Mouse (Mus musculus) cerebellum, adult 8-10 months (tissue): ENCODE data around the gene Ism1.

Experiments
- DNase-seq: peaks from one replicate; pipeline ENCODE4 v3.0.0; 2022

Ism1 gene

DNA sequence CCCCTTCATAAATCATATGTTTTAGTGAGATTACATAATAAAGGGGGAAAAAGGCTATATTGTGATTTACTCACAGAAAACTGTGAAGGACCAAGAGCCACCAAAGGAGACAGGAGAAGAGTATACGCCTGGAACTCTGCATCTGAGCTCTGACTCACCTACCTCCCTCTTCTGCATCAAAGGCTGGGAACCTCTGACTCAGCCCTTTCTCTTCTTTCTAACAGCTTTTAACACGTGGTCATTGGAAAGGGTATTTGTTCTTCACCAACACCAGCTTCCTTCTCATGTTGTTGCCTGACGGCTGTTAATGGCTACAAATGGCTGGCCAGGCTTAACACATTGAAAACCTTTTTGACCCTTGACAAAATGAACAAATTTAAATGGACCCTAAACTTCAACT, 36.2 kb downstream of the Ism1 start:
- DNase-seq, result no peak

DNA sequence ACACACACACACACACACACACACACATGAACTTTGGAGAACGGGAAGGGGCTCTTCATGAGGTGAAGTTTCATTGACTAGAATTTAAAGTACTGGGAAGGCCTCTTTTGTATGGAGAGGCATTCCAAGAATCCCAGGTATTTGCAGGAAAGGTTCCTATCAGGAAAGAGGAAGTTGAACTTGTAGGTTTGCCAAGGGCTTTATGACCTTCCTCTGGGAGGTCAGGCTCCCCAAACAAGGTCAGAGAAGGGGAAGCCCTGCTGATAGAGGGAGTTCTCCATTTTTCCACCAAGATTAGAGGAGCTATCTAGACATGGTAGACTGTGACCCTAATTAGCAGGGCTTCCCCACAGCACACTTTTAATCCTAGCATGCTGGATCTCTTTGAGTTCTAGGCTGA, 39.8 kb downstream of the Ism1 start:
- no peak for DNase-seq

DNA sequence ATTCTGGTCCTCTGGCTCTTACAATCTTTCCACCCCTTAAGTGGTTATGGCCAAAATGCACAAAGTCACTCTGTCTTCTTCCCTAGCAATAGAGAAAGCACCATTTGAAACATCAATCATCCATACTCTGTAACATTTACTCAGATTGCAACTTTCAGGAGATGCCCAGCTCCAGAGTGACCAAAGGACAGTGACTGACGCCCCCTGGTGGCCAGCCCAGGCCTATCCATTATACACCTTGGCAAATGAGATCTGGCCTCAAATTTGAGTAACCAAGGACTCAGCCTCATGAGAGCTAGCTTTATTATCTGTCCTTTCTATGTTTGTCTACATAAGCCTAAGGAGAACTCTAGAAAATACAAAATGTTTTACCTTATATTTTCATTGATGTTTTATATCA, 44.7 kb downstream of the Ism1 start:
- DNase-seq, result peak; percentile 63

DNA sequence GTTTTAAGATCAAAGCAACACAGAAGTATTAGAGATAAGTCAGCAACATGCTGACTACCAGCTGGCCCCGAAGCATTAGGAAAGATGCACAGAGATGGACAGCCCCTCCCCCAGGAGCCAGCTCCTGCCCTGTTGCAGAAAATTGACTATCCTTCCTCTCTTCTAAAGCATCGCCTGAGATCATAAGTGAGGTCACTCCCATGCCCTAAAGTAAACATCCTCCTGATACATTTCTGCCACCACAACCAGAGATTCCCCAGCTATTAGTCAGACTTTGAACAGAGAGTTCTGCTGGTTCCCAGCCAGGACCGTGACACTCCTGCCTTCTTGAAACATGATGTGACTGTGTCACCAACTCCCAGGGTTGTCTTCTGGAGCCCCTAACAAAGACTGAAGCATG, 45.3 kb downstream of the Ism1 start:
- no peak for DNase-seq

DNA sequence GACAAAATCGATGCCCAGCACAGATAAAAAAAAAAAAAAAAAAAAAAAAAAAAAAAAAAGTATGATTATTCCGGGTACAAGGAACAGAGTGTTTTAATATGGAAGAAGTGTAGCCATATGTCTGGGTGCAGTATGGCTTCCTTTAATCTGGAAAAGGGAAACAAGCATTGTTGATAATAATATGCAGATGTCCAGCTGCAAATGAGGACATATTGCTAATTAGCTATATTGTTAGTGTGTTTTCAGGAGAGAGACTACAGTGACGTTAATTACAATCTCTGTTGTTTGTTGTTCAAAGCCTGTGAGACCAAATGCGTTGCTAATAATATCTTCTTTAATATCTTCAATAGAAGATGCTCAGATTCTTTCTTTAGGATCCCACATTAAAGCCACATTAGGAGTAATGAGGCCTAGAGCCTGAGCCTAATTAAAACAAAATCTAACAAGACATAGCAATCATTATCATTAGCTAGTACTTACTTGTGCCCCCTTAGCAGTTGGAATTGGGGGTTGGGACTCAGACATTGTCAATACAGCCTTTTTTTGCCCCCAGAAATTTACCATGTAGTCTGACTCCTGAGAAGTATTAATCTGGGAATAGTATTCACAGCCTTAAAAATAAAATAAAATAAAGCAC, 46.3 kb downstream of the Ism1 start:
- no peak for DNase-seq

DNA sequence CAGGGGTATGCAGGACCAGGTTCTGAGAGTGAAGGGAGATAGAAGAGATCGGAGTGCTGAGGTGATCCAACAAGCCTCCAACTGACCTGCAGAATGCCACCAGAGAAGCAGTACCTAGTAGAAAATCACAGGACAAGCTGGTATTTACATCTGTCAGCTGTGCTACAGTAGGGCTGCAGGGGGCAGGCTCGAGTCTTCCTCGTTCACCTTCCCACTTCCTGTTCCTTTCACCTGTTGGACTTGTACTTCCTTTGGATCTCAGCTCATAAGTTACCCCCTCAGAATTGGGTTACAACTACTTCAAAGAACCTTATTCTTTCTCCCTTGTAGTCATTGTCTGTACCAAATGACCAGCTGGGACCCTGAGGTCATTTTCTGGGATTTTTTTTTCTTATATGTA, 47.4 kb downstream of the Ism1 start:
- no peak for DNase-seq

DNA sequence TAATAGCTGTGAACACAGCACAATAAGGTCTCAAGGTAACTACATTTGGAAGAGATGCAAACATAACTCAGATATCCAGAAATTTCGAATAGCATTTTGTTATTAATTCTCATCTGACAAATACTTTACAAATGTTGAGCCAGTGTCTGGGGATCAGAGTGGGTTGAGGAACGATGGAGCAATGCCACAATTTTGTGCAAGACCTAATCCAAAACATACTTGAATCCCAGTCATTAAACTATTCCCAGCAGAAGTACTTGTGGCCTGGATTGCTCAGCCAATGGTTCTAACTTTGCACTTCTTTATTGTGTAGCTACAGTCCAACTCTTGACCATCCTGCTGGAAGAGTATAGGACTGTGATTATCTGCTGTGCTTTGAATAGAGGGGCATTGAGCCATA, 50.1 kb downstream of the Ism1 start:
- DNase-seq, result no peak

DNA sequence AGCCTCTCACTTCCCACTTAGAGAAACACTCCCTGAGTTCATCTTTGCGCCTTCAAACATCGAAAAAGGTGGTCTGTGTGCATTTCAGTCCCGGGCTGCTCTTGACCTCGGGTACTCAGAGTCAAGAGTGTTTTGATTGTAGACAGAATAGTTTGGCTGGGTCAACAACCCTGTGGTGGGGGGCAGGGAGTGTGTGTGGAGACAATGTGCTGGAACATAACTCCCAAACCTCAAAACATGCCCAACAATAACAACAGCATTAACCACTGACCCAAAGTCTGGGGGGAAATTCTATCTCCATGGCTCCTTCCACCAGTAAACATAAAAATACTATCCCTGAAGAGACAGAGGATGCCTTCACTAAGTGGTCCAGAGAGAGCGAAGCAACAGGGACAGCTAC, 51.4 kb downstream of the Ism1 start:
- no peak for DNase-seq

DNA sequence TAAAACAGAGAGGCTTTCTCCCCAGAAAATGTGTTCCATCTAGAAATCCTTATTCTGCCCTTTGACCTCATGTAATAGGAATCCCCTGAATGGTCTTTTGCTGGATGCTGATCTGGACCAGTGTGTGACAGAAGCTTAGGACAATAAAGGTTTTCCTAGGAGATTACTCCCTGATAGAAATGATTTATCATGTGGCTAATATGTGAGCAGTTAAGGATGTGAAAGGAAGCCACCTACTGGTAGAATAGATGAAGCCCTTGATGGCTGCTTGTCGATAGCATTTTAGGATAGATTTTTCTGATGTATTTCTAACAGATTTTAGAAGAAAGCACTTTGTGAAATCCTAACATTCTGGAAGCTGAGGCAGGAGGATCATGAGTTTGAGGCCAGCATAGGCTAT, 64.4 kb downstream of the Ism1 start:
- DNase-seq, result no peak

DNA sequence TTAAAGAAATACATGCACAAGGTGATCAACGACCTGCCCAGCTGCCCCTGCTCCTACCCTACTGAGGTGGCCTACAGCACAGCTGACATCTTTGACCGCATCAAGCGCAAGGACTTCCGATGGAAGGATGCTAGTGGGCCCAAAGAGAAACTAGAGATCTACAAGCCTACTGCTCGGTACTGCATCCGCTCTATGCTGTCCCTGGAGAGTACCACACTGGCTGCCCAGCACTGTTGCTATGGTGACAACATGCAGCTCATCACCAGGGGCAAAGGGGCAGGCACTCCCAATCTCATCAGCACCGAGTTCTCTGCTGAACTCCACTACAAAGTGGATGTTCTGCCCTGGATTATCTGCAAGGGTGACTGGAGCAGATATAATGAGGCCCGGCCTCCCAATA, 79.0 kb downstream of the Ism1 start:
- DNase-seq, result no peak

DNA sequence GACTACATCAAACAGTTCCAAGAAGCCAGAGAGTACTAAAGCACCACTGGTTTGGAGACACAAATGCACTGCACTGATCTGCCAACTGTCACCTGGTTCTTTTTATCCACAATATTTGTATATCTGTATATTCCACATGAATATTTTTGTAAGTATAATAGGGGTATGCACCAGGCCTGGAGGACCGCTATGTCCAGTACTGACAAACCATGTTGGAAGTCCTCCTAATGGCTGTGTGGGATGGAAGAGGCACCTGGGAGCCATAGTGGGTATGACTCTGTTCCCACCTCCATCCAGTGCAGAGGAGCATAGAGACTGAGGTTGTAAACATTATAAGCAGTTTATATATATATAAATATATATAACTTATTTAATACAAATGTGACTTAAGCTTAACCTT, 79.5 kb downstream of the Ism1 start:
- DNase-seq, result no peak

DNA sequence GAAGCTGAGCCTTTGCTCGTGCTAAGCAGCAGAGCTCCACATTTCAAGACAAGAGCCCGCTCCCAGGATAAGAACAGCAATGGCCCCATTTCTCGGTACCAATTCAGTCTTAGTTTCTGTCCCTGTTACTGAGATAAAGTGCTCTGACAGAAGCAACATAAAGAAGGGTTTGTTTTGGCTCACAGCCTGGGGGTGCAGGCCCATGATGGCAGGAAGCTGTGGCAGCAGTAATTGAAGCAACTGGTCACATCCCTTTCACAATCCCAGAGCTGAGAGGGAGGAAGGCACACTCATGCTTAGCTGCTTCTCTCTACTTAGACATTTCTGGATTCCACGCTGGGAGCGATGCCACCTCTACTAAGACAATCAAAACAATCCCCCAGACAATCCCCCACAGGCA, 86.4 kb downstream of the Ism1 start:
- no peak for DNase-seq

DNA sequence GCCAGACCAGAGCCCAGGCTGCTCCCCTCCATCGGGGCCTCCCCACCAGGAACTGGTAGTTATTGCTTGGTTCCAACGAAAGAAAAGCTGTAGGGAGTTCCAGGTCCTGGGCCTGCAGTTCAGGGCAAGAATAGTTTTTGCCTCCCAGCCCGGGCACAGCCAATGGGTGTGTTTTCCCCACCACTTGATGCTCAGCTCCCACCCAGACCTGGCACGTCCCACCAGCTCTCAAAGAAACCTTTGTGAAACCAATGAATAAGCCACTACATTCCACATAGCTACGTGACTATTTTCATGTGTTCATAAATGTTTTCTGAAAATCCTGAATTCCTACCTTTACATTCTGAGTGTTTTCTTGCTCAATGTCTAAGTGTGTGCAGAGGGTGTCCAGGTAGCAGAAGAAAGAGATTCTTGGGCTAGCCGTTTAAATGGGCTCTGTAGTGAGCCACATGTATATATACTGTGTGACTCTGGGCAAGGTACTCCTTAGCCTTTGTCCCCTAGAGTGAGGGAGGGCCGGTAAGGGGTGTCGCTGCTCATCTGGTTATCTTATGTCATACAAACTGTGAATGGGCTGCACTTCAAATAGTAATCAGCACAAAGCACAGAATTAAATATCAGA, 97.1 kb downstream of the Ism1 start:
- no peak for DNase-seq

DNA sequence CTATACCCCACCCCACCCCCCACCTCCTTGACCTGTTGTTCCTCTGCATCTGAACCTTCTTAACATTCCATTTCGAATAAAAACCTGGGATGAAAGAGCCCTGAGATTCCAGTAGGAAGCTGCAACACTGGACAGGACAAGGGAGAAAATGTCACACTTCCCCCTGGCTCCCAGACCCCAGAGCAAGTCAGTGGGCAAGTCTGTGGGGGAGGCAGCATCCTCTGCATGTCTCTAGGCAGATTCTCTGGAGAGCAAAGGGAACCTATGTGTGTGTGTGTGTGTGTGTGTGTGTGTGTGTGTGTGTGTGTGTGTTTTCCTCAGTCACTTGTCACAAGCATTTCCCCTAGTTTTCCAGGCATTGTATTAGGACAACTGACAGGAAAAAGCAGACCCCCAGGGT, 98.7 kb downstream of the Ism1 start:
- DNase-seq, result no peak

DNA sequence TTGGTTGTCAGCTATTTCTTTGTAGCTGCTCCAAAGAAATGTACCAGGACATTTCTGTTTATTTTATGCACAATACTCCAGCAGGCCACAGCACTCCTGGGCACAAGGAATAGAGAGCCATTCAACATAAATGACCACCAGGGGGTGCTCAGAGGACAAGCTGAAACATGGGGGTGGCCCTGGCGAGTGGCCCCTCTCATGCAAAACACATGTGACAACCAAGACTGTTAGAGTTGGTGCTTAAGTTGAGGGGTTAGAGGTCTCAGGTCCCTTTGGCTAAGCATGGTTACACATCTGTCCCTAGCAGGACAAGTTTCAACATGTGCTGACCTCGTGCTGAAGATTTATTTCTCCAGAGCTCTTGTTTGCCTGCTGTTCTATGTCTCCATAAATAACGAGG, 100.3 kb downstream of the Ism1 start:
- DNase-seq, result no peak

DNA sequence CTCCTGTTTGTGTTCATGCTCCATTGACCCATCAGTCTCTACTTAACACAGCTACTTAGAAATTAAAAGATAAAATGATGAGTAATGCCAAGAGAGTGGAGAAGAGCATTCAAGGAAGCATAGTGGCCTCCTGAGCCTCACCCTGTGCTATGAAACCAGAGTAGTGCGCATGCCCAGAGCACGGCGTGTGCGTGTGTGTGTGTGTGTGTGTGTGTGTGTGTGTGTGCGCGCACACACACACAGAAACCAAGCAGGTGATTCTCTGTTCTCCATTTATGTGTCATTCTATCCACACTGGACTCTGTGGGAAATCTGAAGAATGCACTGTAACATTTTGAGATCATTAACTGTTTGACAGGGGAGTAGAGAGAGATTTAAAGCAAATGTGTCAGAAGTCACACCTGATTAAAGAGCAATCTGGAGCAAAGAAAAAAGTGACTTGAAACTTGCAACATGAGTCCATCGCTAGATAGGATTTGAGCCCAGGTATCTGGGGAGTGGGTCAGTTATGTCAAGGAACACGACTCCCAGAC, 105.4 kb downstream of the Ism1 start:
- DNase-seq, result no peak

DNA sequence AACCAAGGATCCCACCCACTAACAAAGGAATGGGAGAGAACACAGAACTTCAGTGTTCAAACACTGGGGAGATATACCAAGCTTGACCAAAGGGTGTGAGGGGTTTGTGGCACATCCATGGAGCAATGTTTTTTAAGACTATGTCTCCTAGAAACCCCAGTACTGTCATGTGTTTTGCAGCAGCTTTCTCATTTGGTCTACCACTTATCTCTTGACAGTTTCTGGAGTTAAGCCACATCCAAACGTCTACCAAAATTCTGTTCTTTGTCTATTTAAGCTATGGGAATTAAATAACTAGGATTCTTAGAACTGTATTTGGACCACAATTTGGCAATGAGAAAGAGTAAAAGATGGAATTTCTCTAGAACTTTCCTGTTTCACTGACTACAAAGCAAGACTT, 106.5 kb downstream of the Ism1 start:
- DNase-seq, result no peak

DNA sequence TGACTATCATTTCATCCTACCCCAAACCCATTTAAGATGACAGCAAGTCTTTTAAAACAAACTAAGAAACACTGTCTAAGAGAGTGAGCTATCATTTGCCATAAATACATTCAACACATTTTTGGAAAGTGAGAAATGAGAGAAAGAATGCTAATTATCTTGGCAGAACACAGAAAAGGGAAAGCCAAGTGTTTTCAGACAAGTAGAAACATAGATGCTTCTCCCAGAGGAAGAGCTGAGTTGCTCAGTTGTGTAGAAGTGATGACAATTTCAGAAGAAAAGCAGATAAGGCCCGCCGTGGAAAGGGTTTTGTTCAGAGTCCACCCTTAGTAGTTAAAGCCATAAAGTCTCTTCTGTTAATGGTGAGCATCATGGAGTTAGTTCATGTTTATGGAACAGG, 107.0 kb downstream of the Ism1 start:
- DNase-seq, result no peak

DNA sequence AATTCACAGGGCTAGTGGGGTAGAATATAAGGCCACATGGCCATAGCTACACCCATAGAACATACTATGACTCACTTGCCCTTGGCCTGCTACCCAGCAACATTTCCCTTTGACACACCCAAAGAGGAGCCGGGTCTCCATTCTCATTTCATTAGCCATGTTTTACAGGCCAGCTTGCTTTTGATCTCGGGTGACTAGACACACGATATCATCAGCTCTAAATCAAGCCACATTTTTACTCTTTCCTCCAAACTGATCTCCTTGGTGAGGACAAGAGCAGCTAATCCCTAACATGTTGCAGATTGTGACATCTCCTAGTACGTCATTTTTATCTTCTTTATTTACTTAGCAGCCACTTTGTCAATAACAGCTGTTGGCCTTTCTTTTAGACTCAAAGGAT, 110.7 kb downstream of the Ism1 start:
- no peak for DNase-seq

DNA sequence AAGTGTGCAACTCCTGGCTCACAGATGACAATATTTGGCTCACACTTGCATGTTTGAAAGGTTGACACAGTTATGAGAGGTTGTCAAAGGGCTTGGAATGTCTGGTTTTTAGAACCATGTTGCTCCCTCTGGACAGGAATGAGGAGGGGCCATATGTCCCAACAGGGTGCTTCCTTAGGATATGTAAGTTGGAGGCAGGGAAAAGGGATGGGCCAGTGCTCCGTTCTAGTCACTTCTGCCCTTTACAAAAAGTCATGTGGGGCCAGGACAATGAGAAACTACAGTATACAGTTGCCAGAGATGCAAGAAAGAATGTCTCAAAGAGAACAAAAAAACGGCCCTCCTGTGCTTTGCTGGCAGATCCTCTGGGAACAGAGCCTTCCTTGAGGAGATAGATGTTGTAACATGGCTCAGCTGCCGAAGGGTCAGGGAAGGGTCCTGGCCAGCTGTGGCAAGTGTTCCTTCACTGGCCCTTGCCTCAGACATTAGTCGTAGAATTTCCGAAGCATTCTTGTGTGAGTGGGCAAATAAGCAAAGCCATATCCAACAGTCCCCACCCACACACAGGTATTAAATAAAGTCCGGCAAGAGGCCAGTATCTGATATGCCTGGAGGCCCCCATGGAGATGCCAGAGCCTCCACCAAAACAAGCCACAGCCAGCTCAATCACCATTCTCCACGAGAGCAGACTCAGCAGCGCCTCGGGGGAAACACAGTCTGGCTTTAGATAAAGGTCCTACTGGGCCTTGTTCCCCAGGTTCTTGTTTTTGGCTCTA, 114.6 kb downstream of the Ism1 start:
- no peak for DNase-seq

DNA sequence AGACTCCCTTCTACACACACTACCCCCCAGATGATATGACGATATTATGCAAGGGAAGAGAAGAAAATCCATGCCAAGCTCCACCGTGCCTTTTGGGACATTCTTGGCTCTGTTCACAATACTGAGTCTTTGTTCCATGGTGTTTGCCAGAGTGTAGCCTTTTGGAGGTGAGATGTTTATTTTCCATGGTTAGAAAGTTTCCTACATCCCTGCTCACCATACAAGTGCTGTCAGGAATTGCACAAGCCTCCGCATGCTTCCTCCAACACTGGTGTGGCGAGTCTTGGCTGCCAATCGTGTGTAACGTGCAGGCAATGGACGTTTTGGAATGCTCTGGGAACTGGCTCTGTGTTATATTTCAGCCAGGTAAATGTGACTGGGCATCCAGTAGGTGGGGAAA, 126.1 kb downstream of the Ism1 start:
- DNase-seq, result no peak

DNA sequence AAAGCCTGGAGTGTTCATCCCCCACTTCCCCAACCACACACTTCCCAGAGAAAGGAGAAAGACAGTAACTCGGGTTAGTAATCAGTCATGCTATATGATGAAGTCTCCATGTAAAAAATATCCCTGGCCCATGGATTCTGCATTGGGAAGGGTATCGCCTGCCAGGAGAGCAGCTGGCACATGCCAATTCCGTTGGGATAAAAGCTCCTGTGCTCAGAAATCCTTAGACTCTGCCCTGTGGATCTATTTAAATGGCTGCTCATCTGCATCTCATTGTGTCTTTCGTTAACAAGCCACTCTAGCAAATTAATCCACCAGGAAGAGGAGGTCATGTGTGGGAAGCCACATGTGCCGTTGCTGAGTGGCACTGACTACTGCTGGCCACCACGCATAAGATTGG, 129.9 kb downstream of the Ism1 start:
- DNase-seq, result no peak
